Mouse (Mus musculus) CD8-positive naive resting alpha-beta T cell, adult 2 months (primary cell): ENCODE results near the gene Arhgef7.

Experiments
- DNase-seq, 2 experiments: peaks; one replicate each; pipeline ENCODE4 v3.0.0; 2022; ENCODE audit warnings: low read depth in 2 of 2, low spot score in 2 of 2

Gene Arhgef7

DNA sequence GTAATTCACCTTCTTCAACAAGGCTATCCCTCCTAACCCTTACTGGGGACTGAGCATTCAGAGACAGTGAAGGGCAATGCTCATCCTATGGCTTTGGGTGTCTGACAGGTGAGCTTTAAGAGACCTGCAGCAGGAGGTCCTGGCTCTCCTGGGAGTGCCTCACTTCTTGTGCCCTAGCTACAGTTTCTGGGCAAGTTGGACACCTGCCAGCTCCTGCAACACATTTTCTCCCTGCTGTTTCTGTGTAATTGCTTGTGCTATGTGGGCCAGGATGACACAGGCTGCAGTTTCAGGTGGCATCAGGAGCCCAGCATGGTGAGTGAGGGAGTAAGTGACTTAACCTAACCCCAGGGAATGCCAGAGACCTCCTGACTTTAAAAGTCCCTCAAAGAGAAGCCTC lies 67.4 kb downstream of the Arhgef7 start:
- DNase-seq = no peak

DNA sequence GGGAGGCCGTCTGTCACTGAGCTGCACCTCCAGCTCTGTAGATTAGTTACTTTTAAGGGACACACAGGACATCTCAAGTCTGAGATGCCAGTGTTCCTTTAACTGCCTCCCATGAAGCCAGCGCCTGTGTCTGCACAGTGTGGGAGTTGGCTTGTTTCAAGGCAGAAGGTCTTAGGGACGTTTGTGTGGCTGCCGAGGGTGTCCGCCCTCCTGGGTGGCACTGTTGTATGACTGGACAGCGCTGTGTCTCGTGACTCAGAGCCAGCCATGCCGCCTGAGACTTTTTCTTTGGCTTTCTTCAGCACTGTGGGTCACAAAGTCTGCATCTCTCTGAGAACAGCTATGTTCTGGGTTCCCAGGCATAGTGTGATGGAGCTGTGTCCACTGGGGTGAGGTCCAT lies 69.6 kb downstream of the Arhgef7 start:
- DNase-seq = no peak

DNA sequence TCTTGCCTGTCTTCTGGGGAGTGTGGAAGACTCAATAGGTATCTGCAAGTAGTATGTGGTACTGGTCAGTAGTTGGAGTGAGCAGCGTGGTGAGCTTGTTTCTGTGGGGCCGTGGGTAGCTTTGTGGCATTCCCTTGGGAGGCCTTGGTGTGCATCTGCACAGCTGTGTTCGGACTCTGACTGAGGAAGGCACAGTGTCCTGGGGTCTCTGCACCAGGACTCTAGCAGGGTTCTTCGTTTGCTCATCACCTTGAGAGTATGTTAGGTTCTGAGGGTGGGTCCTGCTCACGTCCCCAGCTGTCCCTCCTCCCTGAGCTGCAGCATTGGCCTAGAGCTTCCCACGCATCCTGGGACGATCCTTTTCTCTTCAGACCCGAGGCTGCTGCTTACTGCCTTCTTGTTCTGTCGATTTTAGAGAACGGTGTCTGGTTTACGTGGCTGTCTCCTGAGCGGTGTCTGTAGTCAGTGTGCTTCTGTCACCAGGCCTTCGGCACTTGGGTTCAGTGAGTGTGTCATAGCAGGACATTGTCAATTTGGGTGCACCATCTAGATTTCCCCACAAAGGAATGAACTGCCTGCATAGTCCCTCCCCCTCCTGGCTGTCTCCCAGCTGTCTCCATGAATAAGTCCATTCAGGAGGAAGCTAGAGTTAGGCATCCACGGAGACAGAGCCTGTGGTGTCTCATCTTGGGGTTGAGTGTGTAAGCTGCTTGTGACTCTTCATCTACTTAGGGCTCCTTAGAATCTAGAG lies 70.4 kb downstream of the Arhgef7 start:
- no peak for DNase-seq

DNA sequence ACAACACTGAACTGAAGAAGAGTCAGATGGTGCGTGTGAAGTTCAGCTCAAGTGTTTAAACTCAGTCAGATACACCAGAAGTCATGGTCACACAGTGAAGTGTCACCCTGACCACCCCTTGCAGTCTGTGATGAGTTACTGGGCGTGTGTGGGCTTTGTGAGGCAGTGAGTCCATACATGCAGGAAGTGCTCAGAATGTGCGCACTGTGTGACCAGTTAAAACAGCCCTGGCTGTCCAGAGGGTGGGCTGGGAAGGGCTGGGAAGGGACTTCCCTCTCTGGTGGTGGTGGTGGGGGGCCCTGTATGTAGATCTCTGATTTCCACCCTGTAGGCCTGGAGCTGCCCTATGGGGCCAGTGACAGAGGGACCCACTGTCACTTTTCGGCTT lies 71.0 kb downstream of the Arhgef7 start:
- no peak for DNase-seq

DNA sequence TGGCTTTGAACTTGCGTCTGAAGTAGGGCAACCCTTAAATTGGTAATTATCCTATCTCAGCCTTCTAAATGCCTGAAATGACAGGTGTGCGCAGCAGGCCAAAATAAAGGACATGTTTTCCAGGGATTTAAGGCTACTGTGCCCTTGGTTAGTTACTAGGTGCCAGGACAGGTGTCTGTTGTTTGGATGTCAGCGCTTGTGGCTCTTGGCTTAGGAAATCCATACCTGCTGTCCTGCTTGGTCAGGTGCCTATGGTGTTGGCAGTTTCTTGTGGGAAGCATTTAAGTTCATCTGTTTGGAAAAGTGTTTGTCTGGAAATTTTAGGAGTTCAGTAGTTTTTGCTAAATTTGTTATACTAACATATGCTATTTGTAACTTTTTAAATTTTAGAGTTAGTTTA lies 71.6 kb downstream of the Arhgef7 start:
- DNase-seq = no peak

DNA sequence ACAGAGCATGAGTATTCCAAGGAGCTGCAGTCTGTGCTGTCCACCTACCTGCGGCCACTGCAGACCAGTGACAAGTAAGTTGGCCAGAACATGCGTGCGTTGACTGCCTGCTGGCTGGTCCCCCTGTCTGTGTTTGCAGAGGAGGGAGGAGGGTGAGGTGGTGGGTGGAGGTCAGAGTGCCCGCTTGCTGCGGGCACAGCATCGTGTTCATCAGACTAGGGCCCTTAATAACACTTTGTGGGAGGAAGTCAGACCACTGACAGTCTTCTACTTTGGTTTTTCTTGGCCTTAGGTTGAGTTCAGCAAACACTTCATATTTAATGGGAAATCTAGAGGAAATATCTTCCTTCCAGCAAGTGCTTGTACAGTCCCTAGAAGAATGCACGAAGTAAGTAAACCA lies 73.0 kb downstream of the Arhgef7 start:
- no peak for DNase-seq

DNA sequence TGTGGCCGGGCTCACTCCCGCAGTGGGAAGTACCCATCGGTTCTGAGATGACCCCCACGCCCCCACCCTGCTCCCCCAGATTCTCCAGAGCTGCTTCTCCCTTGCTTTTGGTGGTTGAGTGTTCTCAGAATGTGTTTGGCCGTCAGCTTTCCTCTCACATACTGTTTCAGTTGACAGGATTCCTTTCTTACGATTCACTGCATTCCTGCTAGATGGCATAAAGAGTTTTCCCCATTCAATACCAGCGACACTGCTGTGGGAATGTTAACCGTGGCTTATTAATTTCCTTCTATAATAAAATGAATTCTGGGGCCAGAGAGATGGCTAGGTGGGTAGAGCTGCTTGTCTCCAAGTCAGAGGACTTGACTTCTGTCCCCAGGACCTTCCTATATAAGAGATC lies 74.0 kb downstream of the Arhgef7 start:
- DNase-seq = no peak

DNA sequence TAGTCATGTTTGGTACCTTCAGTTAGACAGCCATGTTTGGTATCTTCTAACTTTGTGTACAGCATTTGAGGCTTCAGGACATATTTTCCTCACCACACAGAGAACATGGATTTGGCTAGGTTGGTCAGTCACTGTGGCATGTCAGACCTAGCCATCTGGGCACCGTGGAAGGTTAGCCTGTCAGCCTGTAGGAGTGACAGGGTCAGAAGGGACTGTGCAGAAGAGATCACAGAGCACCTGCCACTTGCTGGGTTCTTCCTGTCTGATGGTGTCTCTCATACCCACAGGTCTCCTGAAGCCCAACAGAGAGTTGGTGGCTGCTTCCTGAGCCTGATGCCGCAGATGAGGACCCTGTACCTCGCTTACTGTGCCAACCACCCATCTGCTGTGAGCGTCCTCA lies 77.4 kb downstream of the Arhgef7 start:
- no peak for DNase-seq

DNA sequence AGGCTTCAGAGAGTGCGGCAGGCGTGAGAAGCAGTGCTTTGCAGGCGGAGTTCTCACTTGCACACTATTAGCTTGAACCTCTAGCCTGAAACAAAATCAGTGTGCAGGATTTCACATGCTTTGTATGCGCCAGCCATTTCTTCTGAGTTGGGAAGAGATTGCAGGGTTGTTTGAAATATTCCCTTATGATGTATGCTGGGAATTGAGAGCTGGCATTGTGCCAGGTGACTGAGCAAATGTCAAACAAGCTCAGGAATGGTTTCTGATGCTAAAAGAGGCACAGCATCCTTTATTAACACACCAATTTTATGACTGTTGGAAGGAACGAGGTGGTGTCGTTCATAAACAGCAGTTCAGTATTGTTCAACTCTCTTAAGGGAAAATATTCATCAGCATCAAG lies 78.7 kb downstream of the Arhgef7 start:
- no peak for DNase-seq

DNA sequence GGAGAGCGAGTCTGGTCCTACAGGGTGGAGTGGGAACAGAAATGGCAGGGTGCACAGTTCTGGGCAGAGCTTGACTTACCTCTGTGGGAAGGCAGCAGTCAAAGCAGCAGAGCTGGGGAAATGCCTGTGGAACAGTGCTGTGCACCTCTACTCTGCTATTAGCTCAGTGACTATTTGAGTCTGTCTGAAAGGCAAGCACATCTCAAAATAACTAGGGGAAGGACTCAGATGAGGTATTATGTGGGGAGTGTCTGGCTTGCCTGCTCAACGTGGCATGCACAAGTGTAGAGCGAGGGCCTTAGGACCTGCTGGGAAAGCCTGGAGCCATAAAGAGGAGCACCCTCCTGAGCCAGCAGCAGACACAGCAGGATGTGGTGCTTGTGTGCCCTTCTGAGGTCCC lies 79.8 kb downstream of the Arhgef7 start:
- no peak for DNase-seq

DNA sequence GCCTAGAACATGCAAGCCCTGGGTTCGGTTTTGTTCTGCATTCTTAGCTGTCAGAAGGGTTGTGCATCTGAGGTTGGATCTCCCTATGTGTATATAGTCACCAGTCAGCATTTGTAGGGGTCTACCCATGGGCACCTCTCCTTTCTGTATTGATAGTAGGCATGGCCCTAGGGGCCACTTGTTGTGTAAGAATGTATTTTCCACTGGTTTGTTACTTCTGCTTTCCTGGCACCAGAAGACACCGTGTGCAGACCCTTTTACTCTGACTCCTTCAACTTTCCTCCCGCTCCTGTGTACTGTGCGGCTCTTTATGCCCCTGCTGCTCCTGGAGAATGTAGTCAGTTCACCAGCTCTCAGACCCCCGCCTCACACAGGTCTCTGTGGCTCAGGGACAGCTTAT lies 80.5 kb downstream of the Arhgef7 start:
- DNase-seq = no peak

DNA sequence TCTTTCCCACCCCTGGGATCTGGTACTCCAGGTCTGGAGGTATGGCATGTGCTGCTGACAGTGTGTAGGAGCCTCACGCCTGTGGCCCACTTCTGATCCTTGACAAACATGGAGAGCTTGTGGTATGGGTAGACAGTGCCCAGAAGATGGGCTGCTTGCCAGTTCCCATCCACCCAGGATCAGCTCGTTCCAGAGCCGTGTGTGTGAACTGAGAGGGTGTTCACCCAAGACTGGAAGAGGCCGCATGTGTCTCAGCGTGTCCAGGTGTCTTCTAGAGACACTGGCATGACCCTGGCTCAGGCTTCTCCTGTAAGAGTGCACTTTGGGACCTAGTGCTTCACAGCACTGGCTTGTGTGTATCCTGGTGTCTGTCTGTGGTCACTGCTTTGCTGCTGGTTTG lies 82.9 kb downstream of the Arhgef7 start:
- DNase-seq = no peak

DNA sequence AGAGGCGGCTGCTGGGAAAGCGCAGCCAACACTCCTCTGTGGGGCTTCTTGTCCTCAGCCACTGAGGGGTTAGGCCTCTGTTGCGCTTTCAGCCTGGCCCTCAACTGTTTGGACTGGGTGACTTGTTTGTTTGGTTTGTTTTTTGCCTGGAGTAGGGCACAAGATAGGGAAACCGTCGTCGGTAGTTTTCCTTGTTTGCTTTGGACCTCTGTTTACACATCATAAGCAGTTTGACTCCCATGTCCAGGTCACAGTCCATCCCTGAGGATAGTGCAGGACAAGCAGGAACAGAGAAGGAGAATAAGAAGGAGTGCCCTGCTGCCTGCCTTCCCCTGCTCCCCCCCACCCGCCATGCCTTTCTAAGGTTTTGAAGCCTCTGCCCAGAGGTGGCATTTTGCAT lies 86.3 kb downstream of the Arhgef7 start:
- no peak for DNase-seq

DNA sequence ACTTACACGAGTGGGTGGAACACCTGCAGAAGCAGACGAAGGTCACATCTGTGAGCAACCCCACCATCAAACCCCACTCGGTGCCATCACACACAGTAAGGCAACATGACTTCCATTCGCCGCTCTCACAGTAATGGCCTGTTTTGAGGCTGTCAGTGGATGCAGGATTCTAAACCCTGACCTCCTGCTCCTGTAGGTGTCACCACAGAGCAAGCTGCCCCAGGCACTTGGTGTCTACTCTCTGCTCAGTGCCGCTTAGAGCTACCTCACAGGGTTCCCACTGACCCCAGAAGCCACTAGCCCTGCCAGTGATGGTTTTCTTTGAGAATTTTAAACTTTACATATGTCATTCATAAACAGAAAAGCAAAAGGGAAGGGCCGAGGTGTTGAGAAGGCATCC lies 87.7 kb downstream of the Arhgef7 start:
- no peak for DNase-seq

DNA sequence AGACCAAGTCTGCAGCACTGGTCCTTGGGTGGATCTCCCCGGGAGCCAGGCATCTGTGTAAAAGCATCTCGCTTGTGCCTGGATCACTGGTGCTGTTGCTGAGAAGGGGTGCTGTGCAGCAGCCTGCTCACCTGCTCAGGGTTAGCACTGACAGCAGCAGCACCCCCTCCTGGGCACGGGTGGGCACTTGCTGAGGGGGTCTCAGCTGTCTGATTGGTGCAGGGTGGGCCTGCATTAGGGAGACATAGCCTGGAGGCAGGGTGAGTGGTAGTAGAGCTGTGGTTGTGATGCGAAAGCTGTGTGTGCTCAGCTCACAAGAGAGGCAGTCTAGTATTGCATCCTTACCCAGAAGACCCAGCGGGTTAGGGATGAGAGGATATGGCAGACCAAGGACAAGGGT lies 92.6 kb downstream of the Arhgef7 start:
- DNase-seq = no peak

DNA sequence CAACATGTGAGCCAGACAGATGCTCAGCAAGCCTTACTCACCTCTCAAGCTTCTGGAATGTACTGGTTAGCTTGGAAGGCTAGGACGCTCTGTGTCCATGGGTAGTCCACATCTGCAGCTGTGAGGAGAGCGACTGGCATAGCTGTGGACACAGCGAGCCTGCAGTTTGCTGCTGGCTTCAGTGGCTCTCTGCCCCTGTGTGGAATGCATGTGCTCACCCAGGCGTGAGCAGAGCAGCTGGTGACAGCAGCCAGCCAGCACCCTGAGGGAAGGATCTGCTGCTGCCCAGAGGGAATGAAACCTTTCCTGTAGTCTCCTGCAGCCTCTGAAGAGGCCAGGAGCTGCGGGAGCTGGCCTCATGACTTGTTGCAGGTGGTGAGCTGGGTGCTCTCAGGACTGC lies 93.0 kb downstream of the Arhgef7 start:
- no peak for DNase-seq

DNA sequence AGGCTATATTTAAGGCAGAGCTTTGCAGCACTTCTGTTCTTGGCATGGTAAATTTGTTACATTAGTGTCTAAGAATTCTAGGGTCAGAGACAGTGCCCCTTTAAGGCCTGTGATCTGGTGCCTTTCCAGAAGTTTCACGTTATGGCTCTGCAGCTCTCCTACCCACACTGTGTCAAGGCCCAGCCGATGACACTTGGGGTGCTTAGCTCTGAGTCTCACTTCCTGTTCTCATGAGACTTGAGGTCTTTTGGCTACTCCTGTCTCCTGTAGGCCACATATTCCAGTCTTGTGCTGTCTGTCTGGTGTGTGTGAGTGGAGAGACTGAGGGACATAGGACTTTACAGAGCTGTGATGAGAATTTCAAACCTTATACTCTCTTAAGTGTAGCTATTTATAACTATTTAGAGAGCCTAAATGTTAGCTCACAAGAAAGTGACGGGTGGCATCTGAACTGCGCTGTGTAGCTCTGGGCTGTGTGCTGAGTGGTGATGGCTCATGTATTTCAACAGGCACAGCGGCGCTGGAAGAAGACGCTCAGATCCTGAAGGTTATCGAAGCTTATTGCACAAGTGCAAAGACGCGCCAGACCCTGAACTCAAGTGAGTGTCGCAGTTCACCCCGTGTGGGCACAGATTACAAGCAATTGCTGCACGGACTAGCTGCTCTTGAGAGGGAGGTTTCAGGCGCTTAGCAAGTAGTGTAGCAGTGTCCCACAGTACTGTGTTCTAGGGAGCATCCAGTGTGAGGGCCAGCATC lies 94.1 kb downstream of the Arhgef7 start:
- DNase-seq = no peak

DNA sequence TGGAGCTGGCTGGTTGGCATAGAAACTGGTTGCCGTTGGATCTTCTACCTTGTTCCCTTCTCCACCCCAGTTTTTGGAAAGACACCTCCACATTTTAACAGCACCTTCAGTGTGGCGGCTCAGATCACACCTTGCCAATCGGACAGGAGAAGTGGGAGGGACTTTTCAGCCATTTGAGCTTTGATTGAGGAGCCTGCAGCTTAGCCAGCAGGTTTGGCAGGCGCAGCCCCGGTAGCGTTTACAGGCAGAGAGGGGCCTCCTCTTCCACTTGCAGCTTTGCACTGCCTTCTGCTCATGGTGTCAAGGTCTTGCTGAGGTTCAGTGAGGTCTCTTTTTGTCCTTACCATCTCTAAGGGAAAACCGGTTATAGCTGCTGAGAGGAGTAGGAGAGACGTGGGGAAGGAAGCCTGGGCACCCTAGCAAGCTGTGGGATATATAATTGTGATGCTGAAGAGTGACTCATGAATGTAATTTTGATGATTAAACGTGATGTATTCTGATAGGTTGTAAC lies 95.1 kb downstream of the Arhgef7 start:
- no peak for DNase-seq

DNA sequence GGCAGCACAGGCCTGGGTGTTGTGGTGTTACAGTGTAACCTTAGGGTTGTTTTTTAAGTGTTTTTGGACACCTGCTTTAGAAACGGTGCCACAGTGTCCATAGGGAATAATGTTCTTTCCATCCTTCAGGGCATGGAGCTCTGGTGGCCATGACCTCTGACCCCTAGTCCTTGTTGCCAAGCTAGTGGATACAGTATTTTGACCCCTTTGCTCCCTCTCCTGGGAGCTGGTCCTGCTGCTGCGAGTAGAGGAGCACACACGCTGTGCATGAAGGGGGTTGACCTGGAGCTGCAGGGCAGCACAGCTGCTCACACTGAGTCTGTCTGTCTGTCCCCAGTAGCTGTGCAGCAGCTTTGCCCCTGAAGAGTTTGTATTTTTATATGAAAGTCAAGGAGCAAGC lies 98.2 kb downstream of the Arhgef7 start:
- DNase-seq = no peak

DNA sequence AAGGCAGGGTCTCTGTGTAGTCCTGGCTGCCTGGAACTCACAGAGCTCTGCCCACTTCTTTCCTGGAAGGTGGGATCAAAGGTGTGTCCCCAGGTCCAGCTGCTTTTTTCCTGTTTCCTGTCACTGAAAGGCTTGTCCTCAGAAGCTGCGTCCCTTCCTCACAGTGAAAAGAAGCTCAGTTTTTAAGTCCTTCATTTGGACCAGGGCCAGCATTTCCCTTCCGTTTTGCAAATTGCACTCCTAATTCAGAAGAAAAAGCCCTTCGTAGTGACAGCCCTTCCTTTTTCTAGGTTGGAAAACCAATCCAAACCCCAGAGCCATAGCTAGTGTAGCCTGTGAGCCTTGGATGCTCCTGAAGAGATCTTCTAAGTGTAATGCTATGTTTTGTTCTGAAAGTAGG lies 99.8 kb downstream of the Arhgef7 start:
- no peak for DNase-seq

DNA sequence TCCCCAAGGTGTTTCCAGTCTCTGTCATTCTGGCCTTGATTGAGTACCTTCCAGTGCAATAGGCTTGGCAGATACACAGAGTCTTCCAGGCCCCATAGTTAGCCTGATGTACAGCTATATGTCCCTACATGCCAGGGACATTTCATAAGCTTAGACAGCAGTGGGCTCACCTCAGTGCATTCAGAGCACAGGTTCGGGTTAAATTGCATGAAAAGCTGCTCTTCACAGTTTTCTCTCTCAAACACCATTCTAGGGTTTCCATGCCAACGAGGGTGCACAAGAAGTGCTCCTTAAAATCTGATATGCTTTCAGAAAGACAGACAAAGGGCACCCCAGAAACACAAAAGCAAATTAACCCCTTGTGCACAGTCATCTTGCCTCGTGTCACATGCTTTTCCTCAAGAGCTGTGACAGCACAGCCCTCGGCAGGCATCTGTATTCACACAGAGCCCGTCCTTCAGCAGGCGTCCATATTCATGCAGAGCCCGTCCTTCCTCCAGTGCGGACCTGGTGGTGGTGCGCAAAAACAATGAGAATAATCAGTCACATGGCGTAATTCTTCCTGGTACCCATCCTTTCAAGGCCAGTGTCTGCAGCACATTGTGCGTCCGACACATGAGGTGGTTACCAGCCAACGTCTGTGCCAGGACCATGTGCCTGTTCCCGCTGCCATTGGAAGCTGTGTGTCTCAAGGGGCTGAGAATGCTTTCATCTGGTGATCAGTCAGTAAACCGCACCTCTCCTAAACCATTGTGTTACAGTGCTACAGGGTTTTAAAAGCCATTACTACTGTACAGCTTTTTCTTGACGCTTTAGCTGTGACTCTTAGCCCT lies 102.9 kb downstream of the Arhgef7 start:
- DNase-seq = no peak

DNA sequence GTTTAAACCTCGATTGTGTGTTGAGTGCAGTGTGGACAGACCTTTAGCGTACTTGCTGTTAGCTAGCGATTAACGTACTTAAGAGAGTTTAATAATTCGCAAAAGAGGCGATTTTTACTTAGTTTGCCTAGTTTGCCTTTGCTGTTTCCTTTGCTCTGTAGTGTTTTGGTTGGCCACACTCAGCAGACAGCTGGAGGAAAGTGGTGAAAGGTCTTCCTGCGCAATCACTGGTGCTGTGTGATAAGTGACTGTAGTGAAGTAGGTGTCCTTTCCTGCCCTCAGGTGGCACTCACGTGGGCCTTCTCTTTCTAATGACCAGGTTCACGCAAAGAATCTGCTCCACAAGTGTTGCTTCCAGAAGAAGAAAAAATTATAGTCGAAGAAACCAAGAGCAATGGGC lies 103.7 kb downstream of the Arhgef7 start:
- DNase-seq = no peak
